Mouse (Mus musculus) limb, embryonic 10.5 days (tissue): ENCODE data around the gene Epc2. TPM values are rescaled to one million over a fixed set of nuclear protein-coding genes. Genes with fewer than 3 reads are reported as not detected.
"Not testable (repeated sequence)": the region's sequence is repeated elsewhere in the genome, so short reads cannot be mapped to it uniquely, and the experiment has no call there.

Experiments
- DNase-seq: peaks from one replicate; pipeline ENCODE4 v3.0.0-alpha.2; 2017; ENCODE audit warnings: low spot score
- H3K27ac ChIP-seq: fragments of 300-500 bp; sonication (generic); 2 replicates; pipeline ENCODE4 v1.5.1; 2016; ENCODE audit warnings: mild to moderate bottlenecking
- H3K27me3 ChIP-seq: fragments of 300-500 bp; sonication (generic); 2 replicates; pipeline ENCODE4 v1.6.1; 2016; ENCODE audit warnings: low read depth, mild to moderate bottlenecking; ENCODE audit not compliant: poor library complexity, severe bottlenecking
- H3K36me3 ChIP-seq: fragments of 300-500 bp; sonication (generic); 2 replicates; pipeline ENCODE4 v1.6.1; 2016; ENCODE audit warnings: mild to moderate bottlenecking, moderate library complexity
- H3K4me1 ChIP-seq: fragments of 300-500 bp; sonication (generic); 2 replicates; pipeline ENCODE4 v1.6.1; 2016
- H3K4me3 ChIP-seq: fragments of 300-500 bp; sonication (generic); 2 replicates; pipeline ENCODE4 v1.5.1; 2016; ENCODE audit warnings: mild to moderate bottlenecking, moderate library complexity
- H3K9me3 ChIP-seq: fragments of 300-500 bp; sonication (generic); replicated peaks from 2 replicates; pipeline ENCODE4 v1.6.1; 2016; ENCODE audit warnings: mild to moderate bottlenecking
- WGBS: fragments of 180-500 bp; shearing (Covaris S2); methylation state at CpG from one replicate; pipeline ENCODE4 v1.1.7; 2016; 5-methylcytosine and 5-hydroxymethylcytosine counted together
- polyA plus RNA-seq: library from polyadenylated mRNA; unstranded; fragments of >200 nt; fragmentation: Nextera tagmentation; extraction: Ambion mirVana; gene quantifications from 2 replicates; pipeline ENCODE4 v1.2.1, GENCODE M21; 2016

The Epc2 gene
- polyA plus RNA-seq, 1 experiment from 2014 or later = 8.8 TPM

- Histone ChIP-seq H3K4me1 (0 out of 2 replicates have a peak, but pooled peaks cover 2% of the 10 kb centered on the region), H3K4me3 (no peak overlapping the region), H3K27ac (no peak overlapping the region), H3K36me3 (no peaks in the 10 kb centered on the region), H3K9me3 (no peaks in the 10 kb centered on the region), H3K27me3 (no peaks in the 10 kb centered on the region)
- DNase-seq = no peak
- WGBS = 73% methylated on average over 4 of the region's 4 CpGs
Measured at GRCm38 (mm10) chr2:49501435-49501834, 50.1 kb downstream of the Epc2 start.

DNA sequence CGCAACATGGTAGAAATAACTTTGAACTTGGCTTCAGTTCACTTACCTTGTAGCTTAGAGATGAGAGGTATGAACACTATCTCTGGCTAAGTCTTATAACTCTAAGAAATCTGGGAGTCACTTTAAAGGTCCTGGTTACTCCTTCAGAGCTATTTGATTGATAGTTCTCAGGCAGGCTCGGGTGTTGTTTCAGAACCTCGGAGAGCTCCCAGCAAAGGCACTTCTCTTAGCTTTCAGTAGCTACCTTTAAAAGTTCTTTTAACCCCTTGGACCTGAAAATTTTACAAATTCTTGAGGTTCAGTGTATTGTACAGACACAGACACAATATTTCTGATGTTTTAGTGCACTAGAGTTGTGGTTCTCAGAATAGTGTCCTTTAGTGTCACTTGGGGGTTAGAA, 52.3 kb downstream of the Epc2 start:
- no peaks in the 10 kb centered on the region for H3K36me3 ChIP-seq
- H3K27me3 ChIP-seq = no peaks in the 10 kb centered on the region
- H3K4me1 ChIP-seq = no peaks in the 10 kb centered on the region
- no peak overlapping the region for H3K27ac ChIP-seq
- DNase-seq = peak; percentile 55
- 50% methylated on average over 3 of the region's 3 CpGs for WGBS
- H3K4me3 ChIP-seq = no peak overlapping the region
- no peaks in the 10 kb centered on the region for H3K9me3 ChIP-seq

GRCm38 (mm10) chr2:49505151-49505550, 53.9 kb downstream of the Epc2 start:
- not testable (repeated sequence) for H3K27me3 ChIP-seq, H3K27ac ChIP-seq, H3K4me3 ChIP-seq, H3K4me1 ChIP-seq, DNase-seq, H3K9me3 ChIP-seq, H3K36me3 ChIP-seq
- 80% methylated on average over 1 of the region's 1 CpGs for WGBS

DNA sequence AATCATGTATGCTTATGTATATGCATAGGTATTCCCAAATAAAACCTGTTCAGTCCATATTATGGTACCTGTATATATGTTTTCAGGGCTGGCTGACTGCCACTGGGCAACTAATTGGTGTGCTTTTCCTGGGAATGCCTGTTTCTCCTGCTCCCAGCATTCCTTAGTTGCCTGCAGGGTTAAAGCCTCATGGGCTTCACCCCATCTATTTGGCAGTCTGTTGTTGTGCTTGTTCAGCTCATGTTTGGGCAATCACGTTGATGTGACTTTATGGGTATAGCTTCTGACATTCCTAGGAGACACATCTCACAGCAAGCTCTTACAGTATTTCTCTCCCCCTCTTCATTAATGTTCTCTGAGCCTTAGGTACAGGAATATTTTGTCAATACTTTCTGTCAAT, 59.5 kb downstream of the Epc2 start:
- no peak overlapping the region for H3K27ac ChIP-seq
- H3K4me1 ChIP-seq = peaks cover 13% of the 10 kb centered on the region
- WGBS = 57% methylated on average over 1 of the region's 1 CpGs
- H3K4me3 ChIP-seq = no peak overlapping the region
- H3K36me3 ChIP-seq = peaks cover 7% of the 10 kb centered on the region
- H3K27me3 ChIP-seq = no peaks in the 10 kb centered on the region
- no peaks in the 10 kb centered on the region for H3K9me3 ChIP-seq
- no peak for DNase-seq

DNA sequence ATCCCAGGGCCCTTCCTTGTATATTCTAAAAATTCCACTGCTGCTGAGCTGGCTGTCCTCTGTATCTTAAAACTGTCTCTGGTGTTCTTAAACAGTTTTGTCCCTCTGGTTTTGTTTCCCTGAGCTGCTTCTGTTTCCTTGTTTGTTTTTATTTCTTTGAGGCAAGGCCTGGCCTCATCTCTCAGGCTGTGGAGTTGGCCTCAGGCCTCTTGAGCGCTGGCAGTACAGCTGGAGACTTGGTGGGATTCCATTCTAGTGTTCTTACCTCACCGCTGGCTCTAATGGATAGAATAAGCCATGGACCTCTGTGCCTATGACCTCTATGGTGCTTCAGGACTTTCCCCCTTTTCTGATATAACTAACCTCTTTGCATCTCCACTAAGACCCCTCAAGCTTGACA, 64.7 kb downstream of the Epc2 start:
- no peaks in the 10 kb centered on the region for H3K9me3 ChIP-seq
- H3K27ac ChIP-seq = no peak overlapping the region
- H3K4me3 ChIP-seq = no peak overlapping the region
- no peak for DNase-seq
- H3K27me3 ChIP-seq = no peaks in the 10 kb centered on the region
- H3K4me1 ChIP-seq = peaks cover under 1% of the 10 kb centered on the region; the same call in 1 of the 2 replicates
- peaks cover 16% of the 10 kb centered on the region for H3K36me3 ChIP-seq
- WGBS = 69% methylated on average over 2 of the region's 2 CpGs

DNA sequence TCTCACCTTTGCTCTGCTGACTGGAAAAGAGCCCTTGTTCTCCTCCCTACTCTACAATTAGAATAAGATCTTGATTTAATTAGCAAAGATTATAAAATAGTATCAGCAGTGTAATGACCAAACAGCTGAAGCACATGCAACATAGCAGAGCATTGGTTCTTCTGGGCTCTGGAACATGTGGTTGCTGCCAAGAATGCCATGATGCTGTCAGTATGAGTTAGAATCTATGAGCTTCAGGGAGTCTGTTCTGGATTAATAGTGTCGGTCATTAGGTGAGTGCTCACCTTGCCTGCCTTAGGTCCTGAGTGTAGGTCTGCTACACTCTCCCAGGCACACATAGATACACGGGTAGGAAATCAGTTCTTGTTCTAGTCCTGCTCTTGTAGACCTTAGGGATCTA, 69.1 kb downstream of the Epc2 start:
- H3K27ac ChIP-seq = no peak overlapping the region
- DNase-seq = no peak
- 70% methylated on average over 2 of the region's 2 CpGs for WGBS

DNA sequence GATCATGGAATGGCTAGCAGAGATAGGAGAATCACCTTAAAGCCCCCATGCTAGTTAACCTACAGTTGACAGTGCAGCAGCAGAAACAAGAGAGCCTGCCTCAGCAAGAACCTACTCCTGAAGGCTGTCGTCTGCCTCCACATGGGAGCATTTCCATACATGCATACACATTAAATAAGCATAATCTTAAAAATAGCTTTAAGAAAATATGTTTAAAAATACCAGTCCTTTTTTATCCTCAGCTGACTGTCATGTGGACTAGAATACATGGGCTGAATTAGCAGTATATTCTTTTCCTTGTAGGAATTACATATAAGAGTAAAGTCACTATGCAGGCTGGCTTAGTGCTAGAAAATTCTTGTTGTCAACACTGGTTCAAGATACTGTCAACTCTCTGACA, 69.7 kb downstream of the Epc2 start:
- H3K36me3 ChIP-seq = peaks cover 36% of the 10 kb centered on the region
- no peaks in the 10 kb centered on the region for H3K27me3 ChIP-seq
- H3K27ac ChIP-seq = no peak overlapping the region
- no peak for DNase-seq
- H3K4me1 ChIP-seq = no peaks in the 10 kb centered on the region
- 90% methylated on average over 1 of the region's 1 CpGs for WGBS
- no peak overlapping the region for H3K4me3 ChIP-seq
- H3K9me3 ChIP-seq = no peaks in the 10 kb centered on the region

More for the DNA sequence above, 69.1 kb downstream of the Epc2 start:
- no peaks in the 10 kb centered on the region for H3K9me3 ChIP-seq
- H3K27me3 ChIP-seq = no peaks in the 10 kb centered on the region
- H3K4me1 ChIP-seq = no peaks in the 10 kb centered on the region
- no peak overlapping the region for H3K4me3 ChIP-seq
- H3K36me3 ChIP-seq = peaks cover 40% of the 10 kb centered on the region

DNA sequence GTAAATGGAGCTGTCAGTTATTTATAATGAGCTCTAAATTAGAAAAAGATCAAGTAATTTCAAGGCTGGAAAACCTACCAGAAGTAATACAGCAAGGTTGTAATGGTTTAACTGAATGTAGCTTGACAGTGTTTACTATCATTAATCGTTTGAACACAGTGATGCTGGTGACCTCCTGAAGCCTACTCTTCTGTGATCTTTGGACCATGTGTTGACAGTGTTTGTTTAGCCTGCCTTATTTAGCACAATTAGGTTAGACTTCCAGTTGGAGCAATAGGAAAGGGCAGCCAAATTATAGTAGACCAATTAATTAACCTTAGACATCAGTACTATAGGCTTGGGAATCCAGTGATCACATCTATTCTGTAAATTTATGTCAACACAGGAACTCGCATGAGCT, 70.3 kb downstream of the Epc2 start:
- 76% methylated on average over 2 of the region's 2 CpGs for WGBS
- peaks cover 34% of the 10 kb centered on the region for H3K36me3 ChIP-seq

DNA sequence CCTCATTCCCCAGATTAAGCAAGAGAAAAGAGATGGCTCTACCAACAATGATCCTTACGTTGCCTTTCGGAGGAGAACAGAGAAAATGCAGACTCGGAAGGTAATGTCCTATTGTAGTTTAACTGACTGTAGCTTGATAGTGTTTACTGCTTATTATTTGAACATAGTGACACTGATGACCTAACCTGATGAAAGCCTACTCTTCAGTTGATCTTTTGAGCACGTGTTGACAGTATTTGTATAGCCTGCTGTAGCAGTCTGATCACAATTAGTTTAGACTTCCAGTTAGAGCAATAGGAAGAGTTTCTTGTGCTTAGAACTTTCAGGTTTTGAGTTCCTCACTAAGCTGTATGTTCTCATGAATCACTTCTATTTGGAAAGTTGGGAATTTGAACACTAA, 71.3 kb downstream of the Epc2 start:
- WGBS = 89% methylated on average over 4 of the region's 4 CpGs
- no peak for DNase-seq

More for the DNA sequence above, 70.3 kb downstream of the Epc2 start:
- Histone ChIP-seq H3K9me3 (no peaks in the 10 kb centered on the region), H3K4me3 (no peak overlapping the region), H3K4me1 (no peaks in the 10 kb centered on the region), H3K27ac (no peak overlapping the region), H3K27me3 (no peaks in the 10 kb centered on the region)
- DNase-seq = no peak

DNA sequence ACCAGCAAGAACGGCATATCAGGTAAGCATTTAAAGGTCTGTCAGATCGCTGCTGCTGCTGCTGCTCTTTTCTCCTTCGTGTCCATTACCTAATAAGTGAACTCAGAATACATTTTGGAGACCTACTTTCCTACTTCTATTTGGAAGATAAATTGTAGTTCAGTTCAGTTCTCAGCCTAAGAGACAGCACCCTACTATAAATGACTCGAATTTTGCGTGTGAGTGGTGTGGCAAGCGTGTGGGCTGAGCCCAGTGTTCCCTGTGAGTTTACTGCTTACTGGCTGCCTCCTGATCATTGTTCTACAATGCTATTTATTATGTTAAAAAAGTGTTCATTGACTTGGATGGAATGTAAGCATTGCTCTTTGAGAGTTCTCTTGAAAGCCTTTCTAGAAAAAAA, 85.9 kb downstream of the Epc2 start:
- Histone ChIP-seq H3K36me3 (peaks cover 62% of the 10 kb centered on the region), H3K4me3 (no peak overlapping the region), H3K9me3 (no peaks in the 10 kb centered on the region), H3K27me3 (no peaks in the 10 kb centered on the region), H3K4me1 (no peaks in the 10 kb centered on the region), H3K27ac (no peak overlapping the region)
- WGBS = 95% methylated on average over 6 of the region's 6 CpGs
- no peak for DNase-seq

More for the DNA sequence above, 71.3 kb downstream of the Epc2 start:
- Histone ChIP-seq H3K4me3 (no peak overlapping the region), H3K36me3 (peaks cover 32% of the 10 kb centered on the region), H3K9me3 (no peaks in the 10 kb centered on the region), H3K4me1 (no peaks in the 10 kb centered on the region), H3K27ac (no peak overlapping the region), H3K27me3 (no peaks in the 10 kb centered on the region)

DNA sequence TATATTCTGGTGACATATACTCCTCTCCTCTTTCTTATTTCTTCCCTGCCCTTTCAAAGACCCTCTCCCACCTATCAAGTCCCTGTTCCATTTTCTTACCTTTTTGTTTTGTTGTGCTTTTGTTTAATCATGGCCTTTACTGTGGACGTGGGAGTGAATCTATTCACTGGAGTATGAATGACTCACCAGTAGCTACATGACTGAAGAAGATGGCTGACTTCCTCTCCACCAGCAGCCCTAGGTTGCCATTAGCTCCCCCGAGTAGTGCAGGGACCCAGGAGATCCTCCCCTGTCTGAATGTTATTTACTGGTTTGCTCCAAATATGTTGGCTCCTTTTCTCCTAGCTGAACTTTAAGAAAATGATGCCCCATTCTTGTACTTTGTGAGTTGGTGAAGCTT, 86.8 kb downstream of the Epc2 start:
- Histone ChIP-seq H3K9me3 (no peaks in the 10 kb centered on the region), H3K4me3 (no peak overlapping the region), H3K27me3 (no peaks in the 10 kb centered on the region), H3K36me3 (peaks cover 66% of the 10 kb centered on the region), H3K4me1 (no peaks in the 10 kb centered on the region), H3K27ac (no peak overlapping the region)
- no peak for DNase-seq
- 87% methylated on average over 2 of the region's 2 CpGs for WGBS

GRCm38 (mm10) chr2:49539745-49540144, 88.5 kb downstream of the Epc2 start:
- WGBS = 83% methylated on average over 2 of the region's 2 CpGs
- Histone ChIP-seq H3K4me1 (no peaks in the 10 kb centered on the region), H3K9me3 (no peaks in the 10 kb centered on the region), H3K27ac (no peak overlapping the region), H3K36me3 (peaks cover 53% of the 10 kb centered on the region), H3K27me3 (no peaks in the 10 kb centered on the region), H3K4me3 (no peak overlapping the region)
- DNase-seq = no peak

DNA sequence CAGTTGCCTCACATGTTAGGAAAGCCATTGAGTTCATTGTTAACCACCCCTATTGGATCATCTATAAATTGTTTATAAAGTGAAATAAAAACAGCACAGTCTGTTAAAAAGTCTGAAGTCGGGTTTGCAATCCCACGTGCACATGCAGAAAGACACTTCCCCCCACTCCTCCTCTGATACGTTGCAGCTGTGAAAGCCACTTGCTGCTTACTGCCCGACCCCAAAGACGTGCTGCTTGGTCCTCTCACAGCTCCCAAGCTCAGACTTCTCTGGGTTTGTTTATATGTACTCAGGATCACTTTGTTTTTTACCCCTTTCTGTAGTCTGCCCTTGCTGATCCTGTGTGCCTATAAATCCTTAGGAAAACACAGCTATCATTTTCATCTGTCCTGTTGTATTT, 96.5 kb downstream of the Epc2 start:
- H3K9me3 ChIP-seq = no peaks in the 10 kb centered on the region
- H3K27ac ChIP-seq = no peak overlapping the region
- 78% methylated on average over 5 of the region's 5 CpGs for WGBS
- H3K27me3 ChIP-seq = no peaks in the 10 kb centered on the region
- H3K36me3 ChIP-seq = peaks cover 68% of the 10 kb centered on the region
- no peak for DNase-seq
- no peaks in the 10 kb centered on the region for H3K4me1 ChIP-seq
- H3K4me3 ChIP-seq = no peak overlapping the region

GRCm38 (mm10) chr2:49548492-49548891, 97.2 kb downstream of the Epc2 start:
- Histone ChIP-seq H3K4me1 (no peaks in the 10 kb centered on the region), H3K9me3 (no peaks in the 10 kb centered on the region), H3K36me3 (peaks cover 74% of the 10 kb centered on the region), H3K27ac (no peak overlapping the region), H3K4me3 (no peak overlapping the region), H3K27me3 (no peaks in the 10 kb centered on the region)
- no peak for DNase-seq
- 93% methylated on average over 5 of the region's 5 CpGs for WGBS
